Mouse (Mus musculus) retina, postnatal 7 days (tissue): ENCODE results near the gene Hs6st2.

Experiments used
- DNase-seq: peaks from one replicate; pipeline ENCODE4 v3.0.0-alpha.2; 2012; ENCODE audit warnings: low read depth, low spot score

Gene Hs6st2

DNA sequence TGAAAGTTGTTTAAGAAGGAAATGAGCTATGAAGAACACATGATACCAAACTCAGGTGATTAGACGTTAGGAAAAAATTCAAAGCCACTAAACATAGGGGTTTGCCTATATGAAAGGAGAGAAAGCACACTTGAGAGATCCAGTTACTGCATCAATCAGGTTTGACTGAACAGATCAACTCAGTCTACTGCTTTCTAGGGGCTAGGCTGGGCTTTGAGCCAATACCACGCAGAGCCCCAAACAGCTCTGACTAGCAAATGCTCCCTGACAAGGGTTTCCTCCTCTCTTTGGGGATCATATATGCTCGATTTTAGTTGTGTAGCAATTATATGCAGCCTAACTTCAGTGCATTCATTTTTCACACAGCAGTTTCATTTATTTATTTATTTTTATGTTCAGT is 96.2 kb downstream of the Hs6st2 start:
- no peak for DNase-seq

GRCm38 (mm10) chrX:51581704-51582103 is 100.0 kb downstream of the Hs6st2 start:
- DNase-seq = no peak

GRCm38 (mm10) chrX:51561880-51562279 is 119.8 kb downstream of the Hs6st2 start:
- no peak for DNase-seq

GRCm38 (mm10) chrX:51539626-51540025 is 142.0 kb downstream of the Hs6st2 start:
- DNase-seq = no peak

GRCm38 (mm10) chrX:51537082-51537481 is 144.6 kb downstream of the Hs6st2 start:
- no peak for DNase-seq

- DNase-seq = no peak
Observed at GRCm38 (mm10) chrX:51535226-51535625, 146.4 kb downstream of the Hs6st2 start.

- no peak for DNase-seq
Observed at GRCm38 (mm10) chrX:51531136-51531535, 150.5 kb downstream of the Hs6st2 start.

DNA sequence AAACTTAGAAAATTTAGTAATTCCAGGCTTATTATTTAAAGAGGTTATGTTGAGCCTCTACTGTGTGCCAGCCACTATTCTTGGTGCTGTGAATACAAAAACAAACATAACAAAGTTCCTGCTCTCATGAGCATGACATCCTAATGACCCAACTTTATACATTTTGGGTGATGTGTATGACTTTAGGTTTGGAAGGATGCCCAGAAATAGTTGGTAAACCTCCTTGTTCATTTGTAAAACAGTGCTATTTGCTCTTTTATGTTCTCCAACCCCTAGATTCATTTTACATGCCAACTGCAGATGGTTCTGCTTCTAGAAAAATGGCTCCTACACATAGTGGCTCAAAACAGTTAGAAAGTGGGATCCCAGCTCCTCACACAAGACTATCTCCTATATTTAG is 153.1 kb downstream of the Hs6st2 start:
- DNase-seq = no peak

GRCm38 (mm10) chrX:51514831-51515230 is 166.8 kb downstream of the Hs6st2 start:
- no peak for DNase-seq

- no peak for DNase-seq
Observed at GRCm38 (mm10) chrX:51506526-51506925, 175.1 kb downstream of the Hs6st2 start.

DNA sequence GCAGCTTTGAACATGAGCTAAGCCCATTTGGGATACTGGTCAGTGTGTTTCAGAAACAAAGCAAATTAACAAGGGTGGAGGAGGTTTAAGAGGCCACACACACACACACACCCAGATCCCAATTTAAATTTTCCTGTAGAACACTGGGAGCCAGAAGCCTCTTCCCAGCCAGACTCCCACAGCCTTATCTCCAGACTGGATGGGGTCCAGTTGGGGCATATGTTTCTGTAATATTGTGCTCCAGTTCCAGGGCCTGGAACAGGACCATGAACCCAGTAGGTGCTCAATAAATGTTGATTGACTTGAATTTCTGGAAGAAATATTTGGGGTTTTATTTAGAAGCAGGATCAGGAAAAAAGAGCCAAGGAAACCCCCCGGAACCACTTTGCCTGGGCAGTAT is 176.0 kb downstream of the Hs6st2 start:
- no peak for DNase-seq

- DNase-seq = no peak
Observed at GRCm38 (mm10) chrX:51503781-51504471, 177.7 kb downstream of the Hs6st2 start.

DNA sequence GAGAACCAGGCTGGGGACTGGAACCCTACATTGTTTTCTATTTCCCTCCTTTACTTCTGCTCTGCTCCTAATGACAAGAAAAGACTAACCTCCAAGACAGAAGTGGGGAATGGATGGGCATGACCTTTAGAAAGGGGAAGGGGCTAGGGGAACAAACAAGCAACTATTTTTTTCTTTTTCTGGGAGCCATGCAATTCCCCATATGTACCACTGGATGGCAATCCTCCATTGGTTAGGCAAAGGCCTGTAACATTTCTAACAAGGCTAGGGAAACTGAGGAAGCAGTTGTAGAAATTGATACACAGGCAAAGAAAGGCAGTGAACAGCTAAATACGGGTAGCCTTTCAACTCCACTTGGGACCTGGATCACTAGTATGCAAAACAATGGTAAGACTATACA is 183.8 kb downstream of the Hs6st2 start:
- no peak for DNase-seq

DNA sequence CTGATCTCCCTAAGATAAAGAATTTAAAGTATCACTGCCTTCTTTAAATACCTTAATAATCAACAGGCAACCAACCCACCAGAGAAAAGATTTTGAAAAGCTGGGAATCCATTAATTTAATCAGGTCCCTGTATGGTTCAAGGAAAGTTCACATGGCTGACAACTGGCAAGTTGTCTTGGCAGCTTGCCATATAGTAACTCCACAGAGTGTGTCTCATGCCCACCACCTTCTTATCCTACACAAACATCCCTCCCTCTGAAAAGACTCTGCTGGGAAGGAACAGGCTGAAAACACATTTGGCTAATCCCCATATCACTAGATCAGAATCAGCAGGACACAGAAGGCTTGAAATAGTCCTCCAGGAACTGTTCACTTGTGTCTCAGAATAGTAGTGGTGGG is 193.3 kb downstream of the Hs6st2 start:
- DNase-seq = no peak

GRCm38 (mm10) chrX:51469411-51469810 is 212.2 kb downstream of the Hs6st2 start:
- no peak for DNase-seq

DNA sequence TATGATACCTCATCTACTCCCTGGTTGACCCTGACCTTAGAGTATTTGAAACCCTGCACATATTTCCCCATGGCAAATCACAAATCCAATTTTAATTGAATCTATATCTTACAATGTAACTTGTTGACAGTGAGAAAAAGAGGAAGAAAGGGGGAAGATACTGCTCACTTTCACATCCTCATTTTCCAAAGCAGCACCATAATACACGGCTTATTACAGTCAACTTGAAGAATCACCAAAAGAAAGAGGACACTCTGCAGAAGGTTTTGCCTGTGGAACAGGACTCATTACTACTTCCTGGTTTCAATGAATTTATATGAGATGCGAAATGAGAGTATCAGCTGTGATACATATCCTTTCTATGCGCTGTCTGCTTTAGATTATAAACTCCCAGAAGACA is 220.2 kb downstream of the Hs6st2 start:
- DNase-seq = no peak

DNA sequence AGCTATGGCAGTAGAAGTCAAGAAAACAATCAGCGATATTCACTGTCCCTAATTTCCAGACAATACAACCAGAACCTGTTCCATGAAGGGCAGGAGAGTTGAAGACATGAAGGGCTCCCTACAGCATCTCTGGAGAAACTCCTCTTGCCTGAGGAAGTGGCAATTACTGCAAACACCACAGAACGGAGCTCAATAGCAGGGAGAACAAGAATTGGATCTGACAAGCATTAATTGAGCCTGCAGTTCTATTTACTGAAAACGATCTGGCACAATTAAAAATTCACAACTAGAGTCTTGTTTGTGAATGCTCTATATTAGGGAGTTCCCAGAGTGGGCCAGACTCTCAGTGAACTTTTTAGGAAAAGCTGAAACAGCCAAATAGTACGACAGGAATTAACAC is 238.3 kb downstream of the Hs6st2 start:
- DNase-seq = no peak

DNA sequence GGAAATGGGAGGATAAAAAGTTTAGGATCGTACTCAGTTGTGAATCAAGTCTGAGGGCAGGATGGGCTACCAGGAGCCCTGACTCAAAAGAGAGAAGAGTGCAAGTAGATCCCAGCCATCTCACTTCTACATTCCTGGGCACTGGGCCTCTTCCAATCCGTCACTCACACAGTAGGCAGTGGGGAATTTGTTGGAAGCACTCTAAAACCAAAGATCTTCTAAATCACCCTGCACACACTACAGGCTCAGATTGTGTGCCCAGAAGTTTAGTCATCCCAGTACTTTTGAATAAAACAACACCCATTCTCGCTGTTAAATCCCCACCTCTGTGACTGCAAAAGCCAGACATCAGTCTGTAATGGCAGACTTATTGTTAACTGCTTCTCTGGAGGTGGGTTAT is 249.9 kb downstream of the Hs6st2 start:
- no peak for DNase-seq

- DNase-seq = no peak
Observed at GRCm38 (mm10) chrX:51425031-51425430, 256.6 kb downstream of the Hs6st2 start.

DNA sequence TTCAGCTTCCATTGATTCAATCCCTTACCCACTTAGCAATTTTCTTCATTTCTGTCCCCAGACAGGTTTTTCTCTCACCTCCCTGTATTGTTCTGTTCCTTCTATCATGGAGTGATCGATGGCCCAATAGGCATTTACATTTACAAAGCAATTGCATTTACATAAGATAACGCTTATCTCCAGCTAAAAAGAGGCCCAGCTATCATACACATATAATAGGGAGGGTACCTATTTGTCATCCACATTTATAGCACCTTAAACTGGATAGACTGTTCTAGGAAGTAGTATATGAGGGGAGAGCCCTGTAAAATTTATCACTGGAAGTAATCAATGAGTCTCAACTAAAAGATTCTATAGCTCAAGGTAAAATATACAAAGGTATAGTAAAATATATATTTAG is 271.4 kb downstream of the Hs6st2 start:
- no peak for DNase-seq

DNA sequence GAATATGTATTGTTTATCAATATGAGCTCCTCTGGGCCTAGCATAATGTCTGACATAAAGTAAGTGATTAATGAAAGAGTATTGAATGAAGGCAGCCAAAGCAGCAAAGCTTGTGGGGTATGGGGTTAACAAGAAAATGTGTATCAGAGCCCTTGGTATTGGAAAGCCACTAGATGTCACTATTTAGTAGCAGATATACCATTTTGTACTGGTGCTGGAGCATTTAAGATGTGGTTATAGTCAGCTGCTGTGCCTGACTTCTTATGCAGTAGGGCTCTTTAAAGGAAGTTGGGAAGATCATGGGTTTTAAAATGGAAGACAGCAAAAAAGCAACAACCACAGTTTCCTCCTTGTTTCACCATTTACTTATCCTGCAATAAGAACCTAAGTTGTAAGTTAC is 284.2 kb downstream of the Hs6st2 start:
- DNase-seq = peak; percentile 8

DNA sequence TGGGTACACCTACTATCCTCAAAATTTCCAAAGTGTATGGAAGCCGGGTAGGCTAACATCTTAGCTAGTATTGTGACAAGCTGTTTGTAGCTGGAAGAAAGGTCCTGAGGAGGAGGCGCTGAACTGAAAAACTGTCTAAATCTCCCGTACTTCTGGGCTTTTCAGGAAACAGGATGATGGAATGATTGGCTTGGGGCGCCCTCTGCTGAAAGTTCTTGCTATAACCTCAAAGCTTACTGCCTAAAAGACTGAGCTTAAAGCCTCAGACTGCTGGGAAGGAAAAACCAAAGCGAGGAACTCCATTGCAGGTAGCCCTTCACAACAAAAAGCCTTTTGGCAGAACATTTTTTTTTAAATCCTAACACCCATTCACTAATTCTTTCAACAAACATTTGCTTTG is 307.0 kb downstream of the Hs6st2 start:
- peak; percentile 36 for DNase-seq

GRCm38 (mm10) chrX:51372477-51373239 is 309.0 kb downstream of the Hs6st2 start:
- no peak for DNase-seq
